Mouse (Mus musculus) mouse trophoblast stem cell (cell line): ENCODE results near the gene Hnrnph2.

ENCODE experiments used
- in situ Hi-C, 2 experiments: fragments of 300-500 bp; cut with MseI, MboI; formaldehyde crosslinking; loops; 2 replicates in 1 of 2; 3 replicates in 1 of 2; pipeline ENCODE4 v1.15.1; 2025

The Hnrnph2 gene

DNA sequence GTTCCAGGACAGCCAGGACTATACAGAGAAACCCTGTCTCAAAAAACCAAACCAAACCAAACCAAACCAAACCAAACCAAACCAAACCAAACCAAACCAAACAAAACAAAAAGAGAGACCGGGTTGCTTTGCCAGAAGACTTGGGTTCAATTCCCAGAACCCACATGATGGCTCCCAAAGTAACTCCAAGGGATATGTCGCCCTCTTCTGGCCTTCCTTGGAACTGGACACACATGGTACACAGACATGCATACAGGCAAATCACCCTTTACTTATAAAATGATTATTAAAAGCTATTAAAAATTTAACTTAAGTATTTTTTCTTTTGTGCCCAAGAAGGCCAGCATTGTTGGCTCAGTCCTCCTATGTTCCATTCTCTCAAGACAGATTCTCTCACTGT, 13.3 kb downstream of the Hnrnph2 start:
- in situ Hi-C loops, result no loop called here

GRCm38 (mm10) chrX:134619695-134620094, 18.7 kb downstream of the Hnrnph2 start:
- in situ Hi-C loops, result no loop called here

- in situ Hi-C loops, result no loop called here
These were observed 19.4 kb downstream of the Hnrnph2 start for GRCm38 (mm10) chrX:134620254-134620865.

DNA sequence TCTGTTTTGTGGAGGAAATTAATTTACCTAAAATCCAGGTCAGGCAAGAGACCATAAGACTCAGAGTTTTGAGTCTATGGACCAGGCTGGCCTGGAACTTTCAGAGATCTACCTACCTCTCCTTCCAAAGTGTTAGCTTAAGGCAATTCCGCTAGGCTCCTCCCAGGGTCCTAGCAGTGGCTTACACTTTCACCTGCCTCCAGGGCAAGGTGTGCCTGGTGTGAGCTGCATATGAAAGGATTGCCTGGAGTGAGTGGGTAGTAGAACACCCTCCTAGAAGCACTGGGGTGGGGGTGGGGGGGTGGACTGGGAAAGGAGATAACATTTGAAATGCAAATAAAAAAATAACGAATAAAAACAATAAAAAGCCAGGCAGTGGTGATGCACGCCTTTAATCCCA, 20.7 kb downstream of the Hnrnph2 start:
- in situ Hi-C loops, result no loop called here

DNA sequence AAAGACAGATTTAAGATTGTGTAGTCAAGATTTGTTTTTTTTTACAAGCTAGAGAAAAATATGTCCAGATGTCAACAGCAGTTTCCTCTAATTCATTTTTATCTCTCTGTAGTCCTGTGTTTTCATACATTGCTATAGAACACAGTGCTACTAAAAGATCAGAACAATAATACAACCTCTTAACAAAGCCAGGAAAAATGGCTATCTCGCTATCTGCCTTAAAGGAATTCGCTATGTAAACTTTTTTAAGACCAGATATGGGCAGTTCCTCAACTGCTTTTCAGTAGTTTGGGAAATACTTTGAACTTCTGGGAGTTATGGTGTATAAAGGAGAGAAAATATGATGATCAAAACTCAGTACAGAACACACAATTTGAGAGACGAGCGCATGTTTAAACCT, 22.4 kb downstream of the Hnrnph2 start:
- in situ Hi-C loops, result no loop called here

- in situ Hi-C loops, result no loop called here
These were observed 27.2 kb downstream of the Hnrnph2 start for GRCm38 (mm10) chrX:134628200-134628599.

DNA sequence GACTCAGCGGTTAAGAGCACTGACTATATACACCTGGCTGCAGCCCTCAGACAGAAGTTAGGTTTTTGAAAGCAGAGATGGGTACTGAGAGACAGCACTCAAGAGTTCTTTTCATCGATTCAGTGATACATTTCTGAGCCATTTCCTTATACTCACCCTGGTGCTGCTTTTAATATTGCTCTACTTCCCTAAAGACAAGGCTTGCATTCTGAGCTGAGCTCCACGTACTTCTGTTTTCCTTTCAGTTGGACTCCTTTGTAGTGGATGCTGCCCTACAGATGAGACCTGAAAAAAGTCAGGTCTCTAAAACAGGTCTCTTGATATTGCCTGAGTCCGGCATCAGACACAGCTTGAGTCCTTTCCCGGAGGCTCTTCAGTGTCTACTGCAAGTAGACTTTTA, 31.7 kb downstream of the Hnrnph2 start:
- in situ Hi-C loops, result no loop called here

- in situ Hi-C loops, result no loop called here
These were observed 34.1 kb downstream of the Hnrnph2 start for GRCm38 (mm10) chrX:134635111-134635510.

DNA sequence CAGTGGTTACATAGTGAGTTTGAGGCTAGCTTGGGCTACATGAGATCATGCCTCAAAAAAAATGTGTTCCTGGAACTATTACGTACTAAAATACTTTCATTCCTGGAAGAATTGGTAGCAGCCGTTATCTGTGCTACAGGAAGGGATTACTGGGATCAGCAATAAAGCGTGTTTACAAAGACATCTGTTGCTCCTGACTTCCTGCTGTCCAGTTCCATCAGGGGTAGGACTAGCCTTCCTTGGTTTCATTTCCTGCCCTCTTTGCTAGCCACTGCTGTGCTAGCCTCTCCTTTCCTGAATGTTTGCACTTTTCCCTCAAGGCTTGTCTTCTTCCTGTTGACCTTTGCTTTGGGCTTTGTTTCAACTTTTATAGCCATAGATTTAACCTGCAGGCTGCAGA, 34.9 kb downstream of the Hnrnph2 start:
- in situ Hi-C loops, result no loop called here

DNA sequence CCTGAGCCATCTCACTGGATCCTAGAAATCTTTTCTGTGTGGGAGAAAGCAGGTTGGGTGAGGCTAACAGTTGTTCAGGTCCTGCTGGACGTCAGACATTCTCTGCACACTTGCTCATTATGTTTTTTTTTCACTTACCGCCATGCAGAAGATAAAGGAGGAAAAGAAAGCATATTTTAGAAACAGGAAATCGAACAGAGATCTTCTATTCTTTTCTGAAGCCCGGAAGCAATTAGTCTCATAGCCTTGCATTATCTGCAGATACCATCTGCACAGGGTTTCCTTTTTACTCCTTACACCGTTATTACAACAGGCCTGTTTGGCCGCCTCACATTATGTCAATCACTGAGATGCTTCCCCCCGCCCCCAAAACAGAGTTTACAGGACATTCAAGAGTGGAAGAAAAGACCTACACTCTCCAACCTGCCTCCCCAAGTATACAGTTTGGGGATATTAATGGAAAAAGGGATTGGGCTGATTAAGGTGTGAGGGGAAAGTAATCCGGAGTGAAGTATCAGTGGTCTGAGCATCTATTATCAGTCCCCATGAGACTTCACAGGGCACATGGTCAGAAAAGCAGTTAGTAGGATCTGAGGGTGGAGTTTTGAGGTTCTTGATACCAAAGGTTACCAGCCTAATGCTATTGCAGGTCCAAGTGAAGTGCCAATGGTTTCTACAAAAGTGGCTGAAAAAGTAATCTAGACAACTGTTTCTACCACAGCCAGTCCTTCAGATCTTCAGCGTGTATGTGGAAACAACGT, 40.2 kb downstream of the Hnrnph2 start:
- in situ Hi-C loops, result no loop called here

DNA sequence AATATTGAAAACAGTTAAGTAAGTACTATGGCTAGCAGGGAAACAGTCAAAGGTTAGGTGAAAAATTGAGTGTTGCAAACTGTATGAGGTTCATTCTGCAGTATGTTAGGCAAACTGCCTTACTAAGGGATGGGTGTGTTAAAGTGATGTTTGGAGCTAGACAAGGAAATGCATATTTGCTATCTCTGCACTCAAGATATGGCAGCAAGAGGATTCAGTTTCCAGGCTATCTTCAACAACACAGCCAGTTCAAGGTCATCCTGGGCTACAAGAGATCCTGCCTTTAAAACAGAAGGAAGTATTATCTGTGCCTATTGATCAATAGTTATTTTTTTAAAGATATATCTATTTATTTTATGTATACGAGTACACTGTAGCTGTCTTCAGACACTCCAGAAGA, 45.4 kb downstream of the Hnrnph2 start:
- in situ Hi-C loops, result no loop called here

GRCm38 (mm10) chrX:134647421-134647820, 46.4 kb downstream of the Hnrnph2 start:
- in situ Hi-C loops, result no loop called here

DNA sequence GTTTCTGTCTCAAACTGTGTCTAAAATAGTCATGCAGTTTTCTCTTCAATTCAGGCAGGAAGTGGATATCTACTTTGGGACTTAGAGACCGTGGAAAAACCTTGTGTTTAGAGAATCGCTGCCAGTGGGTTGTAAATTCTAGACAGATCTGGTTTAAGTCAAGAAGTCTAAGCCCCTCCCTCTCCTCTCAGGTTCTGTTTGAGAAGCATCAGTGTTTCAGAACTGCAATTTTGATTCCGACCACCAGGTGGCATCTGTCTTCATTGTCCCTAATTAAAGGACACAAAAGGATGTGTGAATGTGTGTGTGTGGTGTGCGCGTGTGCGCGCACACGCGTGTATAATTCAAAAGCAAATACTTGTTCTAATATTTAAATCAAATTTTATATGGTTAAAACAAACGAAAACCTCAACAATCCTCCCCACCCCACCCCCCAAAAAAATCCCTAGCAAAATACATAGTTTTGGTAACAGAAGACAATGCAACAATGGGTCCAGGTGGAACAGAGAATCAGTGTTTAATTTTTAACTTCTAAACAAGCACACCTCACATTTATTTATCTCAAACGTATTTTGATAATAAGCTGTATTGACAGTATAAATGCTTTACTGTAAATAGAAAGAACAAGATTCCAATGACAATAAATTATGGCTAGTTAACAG, 47.2 kb downstream of the Hnrnph2 start:
- in situ Hi-C loops, result no loop called here

DNA sequence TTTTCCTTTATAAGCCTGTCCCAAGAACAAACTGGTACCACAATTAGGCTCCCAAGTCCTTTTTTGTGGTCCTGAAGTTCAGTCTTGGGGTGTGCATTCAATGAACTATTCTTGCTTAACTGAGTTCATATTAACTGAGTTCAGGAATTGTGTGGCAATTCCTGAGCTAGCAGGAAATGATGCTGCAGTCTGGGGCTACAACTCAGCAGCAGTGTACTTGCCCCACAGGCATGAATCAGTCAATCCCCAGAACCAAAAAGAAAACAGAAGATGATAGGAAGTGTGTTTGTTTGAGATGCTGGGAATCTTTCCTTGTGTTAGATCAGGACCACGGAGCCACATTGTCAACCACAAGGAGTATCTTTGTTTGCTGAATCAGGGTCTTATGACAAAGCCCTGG, 51.1 kb downstream of the Hnrnph2 start:
- in situ Hi-C loops, result no loop called here
